Mouse (Mus musculus) hindbrain, embryonic 12.5 days (tissue): ENCODE measurements around the gene Cbx2. TPM values are rescaled to one million over a fixed set of nuclear protein-coding genes. Genes with fewer than 3 reads are reported as not detected.

Experiments
- ATAC-seq: fragments of 200-750 bp; cut with Nextera tagmentation; 2 replicates; pipeline ENCODE4 v1.8.0; 2017; ENCODE audit warnings: moderate TSS enrichment; ENCODE audit not compliant: low FRiP score
- H3K27ac ChIP-seq: fragments of 300-500 bp; sonication (generic); 2 replicates; pipeline ENCODE4 v1.5.1; 2016; ENCODE audit warnings: mild to moderate bottlenecking
- H3K27me3 ChIP-seq: fragments of 300-500 bp; sonication (generic); 2 replicates; pipeline ENCODE4 v1.6.1; 2016; ENCODE audit warnings: mild to moderate bottlenecking
- H3K36me3 ChIP-seq: fragments of 300-500 bp; sonication (generic); 2 replicates; pipeline ENCODE4 v1.6.1; 2016; ENCODE audit warnings: mild to moderate bottlenecking
- H3K4me1 ChIP-seq: fragments of 300-500 bp; sonication (generic); 2 replicates; pipeline ENCODE4 v1.6.1; 2016
- H3K4me2 ChIP-seq: fragments of 300-500 bp; sonication (generic); replicated peaks from 2 replicates; pipeline ENCODE4 v1.6.1; 2016; ENCODE audit warnings: mild to moderate bottlenecking
- H3K4me3 ChIP-seq: fragments of 300-500 bp; sonication (generic); 2 replicates; pipeline ENCODE4 v1.5.1; 2016; ENCODE audit warnings: mild to moderate bottlenecking
- H3K9ac ChIP-seq: fragments of 300-500 bp; sonication (generic); 2 replicates; pipeline ENCODE4 v1.6.1; 2016; ENCODE audit warnings: mild to moderate bottlenecking, moderate library complexity
- H3K9me3 ChIP-seq: fragments of 300-500 bp; sonication (generic); replicated peaks from 2 replicates; pipeline ENCODE4 v1.6.1; 2016; ENCODE audit warnings: mild to moderate bottlenecking
- WGBS: fragments of 180-500 bp; shearing (Covaris S2); methylation state at CpG from one replicate; pipeline ENCODE4 v1.1.7; 2016; 5-methylcytosine and 5-hydroxymethylcytosine counted together
- polyA plus RNA-seq: library from polyadenylated mRNA; unstranded; fragments of >200 nt; fragmentation: Nextera tagmentation; extraction: Ambion mirVana; gene quantifications from 2 replicates; pipeline ENCODE4 v1.2.1, GENCODE M21; 2016

Gene Cbx2
- polyA plus RNA-seq, 1 experiment from 2014 or later, result 62.5 TPM

DNA sequence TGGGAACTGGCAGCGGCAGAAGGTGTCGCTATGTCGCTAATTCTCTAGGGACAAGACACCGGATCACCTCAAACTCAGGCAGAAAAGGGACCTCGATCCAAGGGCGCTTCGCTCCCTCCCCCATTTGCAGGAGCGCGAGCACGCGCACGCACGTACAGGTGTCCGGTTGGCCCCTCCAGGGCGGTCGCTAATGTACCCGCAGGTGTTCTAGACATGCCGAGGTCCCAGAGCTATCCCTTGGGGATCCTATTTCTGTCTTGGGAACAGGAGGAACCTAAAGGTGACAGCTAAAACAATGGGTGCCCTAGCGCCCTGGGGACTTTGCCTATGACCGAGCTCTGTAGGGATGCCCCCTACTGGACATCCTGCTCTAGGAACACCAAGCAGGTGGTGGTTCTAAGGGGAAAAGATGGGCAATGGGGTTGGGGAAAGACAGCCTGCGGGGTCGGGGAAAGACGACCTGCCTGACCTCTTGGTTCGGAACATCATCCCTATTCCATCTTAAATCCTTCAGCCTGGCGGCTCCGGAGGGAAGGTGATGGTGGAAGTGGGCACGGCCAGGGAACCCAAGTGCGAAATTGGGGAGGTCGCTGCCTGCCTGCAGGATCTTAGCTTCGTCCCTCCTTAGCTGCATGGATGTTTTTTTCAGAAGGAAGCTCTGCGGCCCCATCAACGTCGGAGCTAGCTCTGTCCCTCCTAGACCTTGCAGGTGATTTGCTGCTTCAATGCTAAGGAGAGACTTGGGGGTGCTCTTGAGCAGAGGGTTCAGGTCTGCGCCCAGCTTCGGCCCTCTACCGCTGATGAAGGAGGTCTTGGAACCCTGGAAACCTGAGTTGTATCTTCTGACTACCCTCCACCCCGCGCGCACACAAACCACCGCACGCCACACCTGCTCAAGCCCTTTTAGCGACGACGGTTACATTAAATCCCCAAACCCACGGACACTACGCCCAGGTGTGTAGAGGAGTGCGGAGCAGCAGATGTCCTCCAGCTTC is 31.9 kb downstream of the Cbx2 start:
- Histone ChIP-seq H3K27ac (peak overlapping the region; percentile 94), H3K36me3 (no peaks in the 10 kb centered on the region)

GRCm38 (mm10) chr11:119055571-119056131 is 32.9 kb downstream of the Cbx2 start:
- Histone ChIP-seq H3K9me3 (no peaks in the 10 kb centered on the region), H3K4me3 (peak overlapping the region; percentile 53), H3K27ac (0 out of 2 replicates have a peak overlapping the region, but pooled peaks have one; percentile 17), H3K4me1 (peaks cover 61% of the 10 kb centered on the region), H3K9ac (peak overlapping the region; percentile 86), H3K27me3 (peaks cover 77% of the 10 kb centered on the region), H3K36me3 (no peaks in the 10 kb centered on the region), H3K4me2 (peak overlapping the region; percentile 94)
- 3% methylated on average over 32 of the region's 32 CpGs for WGBS
- ATAC-seq, result no peak

More for the DNA sequence above, 31.9 kb downstream of the Cbx2 start:
- Histone ChIP-seq H3K9ac (peak overlapping the region; percentile 68), H3K4me2 (peak overlapping the region; percentile 94), H3K4me1 (peaks cover 61% of the 10 kb centered on the region), H3K9me3 (no peaks in the 10 kb centered on the region), H3K4me3 (peak overlapping the region; percentile 34), H3K27me3 (peaks cover 77% of the 10 kb centered on the region)
- WGBS, result 2% methylated on average over 47 of the region's 47 CpGs
- ATAC-seq, result no peak

DNA sequence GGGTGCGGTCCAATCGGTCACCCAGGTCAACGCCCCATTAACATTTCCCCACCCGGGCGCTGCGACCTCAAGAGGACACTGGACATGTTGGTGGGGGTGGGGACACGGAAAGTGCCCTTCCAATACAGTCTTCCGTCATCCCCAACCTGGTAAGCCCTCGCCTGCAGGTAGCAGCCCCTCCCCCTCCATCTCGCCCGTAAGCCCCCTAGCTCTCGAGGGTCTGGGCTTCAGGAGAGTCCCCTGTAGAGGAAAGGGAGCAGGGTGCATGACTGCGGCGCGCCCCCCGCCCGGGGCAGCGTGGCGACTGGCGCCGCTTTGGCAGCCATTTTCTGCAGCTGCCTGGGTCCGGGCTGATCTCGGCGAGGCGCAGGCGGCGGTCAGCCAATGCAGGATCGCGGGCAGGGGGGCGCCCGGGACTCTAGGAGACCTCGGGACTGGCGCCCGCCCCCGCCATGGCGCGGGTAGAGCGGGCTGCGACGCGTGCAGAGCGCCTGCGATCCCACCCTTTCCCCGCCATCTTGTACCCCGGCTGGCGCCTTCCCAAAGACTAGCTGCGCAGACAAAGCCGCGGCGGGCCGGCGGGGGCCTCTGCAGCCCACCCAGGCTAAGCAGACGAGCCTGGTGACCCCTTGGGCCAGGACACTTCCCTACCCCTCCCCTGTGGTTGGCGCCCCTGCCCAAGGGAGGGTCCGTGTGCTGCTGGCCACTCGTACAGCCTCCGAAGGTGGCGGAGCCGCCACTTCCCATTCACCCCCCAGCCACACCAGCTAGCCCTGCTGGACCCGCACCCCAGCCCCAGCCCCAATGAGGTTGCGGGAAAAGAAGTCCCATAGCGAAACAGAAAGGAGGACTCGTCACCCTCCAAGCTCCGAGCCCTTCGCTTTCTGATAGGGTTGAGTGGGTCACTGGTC is 33.8 kb downstream of the Cbx2 start:
- peaks cover 61% of the 10 kb centered on the region for H3K4me1 ChIP-seq
- peak overlapping the region; percentile 82 for H3K27ac ChIP-seq
- no peaks in the 10 kb centered on the region for H3K36me3 ChIP-seq
- H3K9ac ChIP-seq, result peak overlapping the region; percentile 86
- ATAC-seq, result peak; percentile 12; the same call in 1 of the 2 replicates
- H3K9me3 ChIP-seq, result no peaks in the 10 kb centered on the region
- H3K27me3 ChIP-seq, result peaks cover 77% of the 10 kb centered on the region
- H3K4me2 ChIP-seq, result peak overlapping the region; percentile 94
- H3K4me3 ChIP-seq, result peak overlapping the region; percentile 53
- WGBS, result 2% methylated on average over 65 of the region's 65 CpGs

DNA sequence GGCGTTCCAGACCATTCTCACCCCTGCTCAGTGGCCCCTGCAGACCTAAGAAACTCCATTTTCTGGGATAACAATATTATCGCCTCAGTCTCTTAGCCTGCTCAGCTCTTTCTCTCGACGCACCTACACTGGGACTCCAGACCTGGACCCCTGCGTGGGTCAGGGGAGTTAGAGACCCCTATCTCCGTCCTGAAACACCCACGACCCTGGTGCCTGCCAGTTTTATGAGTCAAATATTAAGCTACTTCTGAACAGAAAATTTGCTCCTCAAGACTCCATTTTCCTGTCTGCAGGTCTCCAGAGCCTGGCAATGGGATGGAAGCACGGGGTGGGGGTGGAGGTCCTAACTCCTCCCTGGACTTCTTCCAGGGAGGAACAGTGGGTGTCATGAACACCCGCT is 34.5 kb downstream of the Cbx2 start:
- peak overlapping the region; percentile 53 for H3K4me3 ChIP-seq
- peak overlapping the region; percentile 86 for H3K9ac ChIP-seq
- no peak for ATAC-seq
- no peaks in the 10 kb centered on the region for H3K36me3 ChIP-seq
- 1% methylated on average over 9 of the region's 9 CpGs for WGBS
- peak overlapping the region; percentile 94 for H3K4me2 ChIP-seq
- peaks cover 57% of the 10 kb centered on the region for H3K4me1 ChIP-seq
- H3K27me3 ChIP-seq, result peaks cover 77% of the 10 kb centered on the region
- H3K27ac ChIP-seq, result peak overlapping the region; percentile 82; the same call in 1 of the 2 replicates
- H3K9me3 ChIP-seq, result no peaks in the 10 kb centered on the region

GRCm38 (mm10) chr11:119058041-119058995 is 35.6 kb downstream of the Cbx2 start:
- no peaks in the 10 kb centered on the region for H3K36me3 ChIP-seq
- H3K9me3 ChIP-seq, result no peaks in the 10 kb centered on the region
- ATAC-seq, result no peak
- peak overlapping the region; percentile 43; the same call in 1 of the 2 replicates for H3K9ac ChIP-seq
- H3K27me3 ChIP-seq, result peaks cover 81% of the 10 kb centered on the region
- no peak overlapping the region for H3K27ac ChIP-seq
- H3K4me1 ChIP-seq, result peaks cover 49% of the 10 kb centered on the region
- 2% methylated on average over 58 of the region's 58 CpGs for WGBS
- peak overlapping the region; percentile 12 for H3K4me3 ChIP-seq
- peak overlapping the region; percentile 94 for H3K4me2 ChIP-seq

- H3K4me1 ChIP-seq, result peaks cover 42% of the 10 kb centered on the region
- no peak overlapping the region for H3K4me2 ChIP-seq
- H3K4me3 ChIP-seq, result no peak overlapping the region
- H3K9me3 ChIP-seq, result no peaks in the 10 kb centered on the region
- no peak overlapping the region for H3K9ac ChIP-seq
- H3K27ac ChIP-seq, result no peak overlapping the region
- WGBS, result 6% methylated on average over 3 of the region's 3 CpGs
- no peaks in the 10 kb centered on the region for H3K36me3 ChIP-seq
- H3K27me3 ChIP-seq, result peaks cover 83% of the 10 kb centered on the region
- ATAC-seq, result no peak
Observed at GRCm38 (mm10) chr11:119059256-119059655, 36.5 kb downstream of the Cbx2 start.

DNA sequence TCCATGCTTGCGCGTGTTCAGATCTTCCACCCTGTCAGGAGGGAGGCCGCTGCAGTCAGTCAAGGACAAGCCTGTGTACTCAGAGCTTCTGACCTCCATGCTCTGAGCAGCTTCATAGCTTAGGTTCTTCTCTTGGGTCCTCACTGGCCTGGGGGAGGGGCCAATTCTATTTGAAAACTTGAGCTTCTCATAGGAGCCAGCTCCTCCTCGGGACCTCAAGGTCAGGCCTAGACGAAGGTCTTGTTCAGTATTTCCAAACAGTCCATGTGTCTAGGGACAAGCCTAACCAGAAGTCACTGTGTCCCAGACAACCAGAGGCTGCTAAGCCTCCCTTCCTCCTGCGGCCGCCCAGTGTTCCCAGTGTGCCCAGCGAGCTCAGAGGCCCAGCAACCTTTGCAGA is 44.1 kb downstream of the Cbx2 start:
- Histone ChIP-seq H3K4me2 (no peak overlapping the region), H3K9me3 (0 out of 2 replicates have a peak, but pooled peaks cover 4% of the 10 kb centered on the region), H3K4me1 (no peaks in the 10 kb centered on the region), H3K27me3 (peaks cover 32% of the 10 kb centered on the region), H3K36me3 (no peaks in the 10 kb centered on the region), H3K4me3 (no peak overlapping the region), H3K27ac (no peak overlapping the region), H3K9ac (no peak overlapping the region)
- no peak for ATAC-seq
- WGBS, result 78% methylated on average over 8 of the region's 8 CpGs

- Histone ChIP-seq H3K4me2 (no peak overlapping the region), H3K27me3 (peaks cover 21% of the 10 kb centered on the region), H3K4me1 (no peaks in the 10 kb centered on the region; the same call in 1 of the 2 replicates), H3K27ac (no peak overlapping the region), H3K9me3 (0 out of 2 replicates have a peak, but pooled peaks cover 4% of the 10 kb centered on the region), H3K36me3 (no peaks in the 10 kb centered on the region), H3K9ac (no peak overlapping the region), H3K4me3 (no peak overlapping the region)
- 88% methylated on average over 7 of the region's 7 CpGs for WGBS
- no peak for ATAC-seq
Observed at GRCm38 (mm10) chr11:119072239-119072638, 49.5 kb downstream of the Cbx2 start.

- Histone ChIP-seq H3K9me3 (0 out of 2 replicates have a peak, but pooled peaks cover 4% of the 10 kb centered on the region), H3K4me2 (no peak overlapping the region), H3K36me3 (no peaks in the 10 kb centered on the region), H3K4me3 (no peak overlapping the region), H3K27ac (no peak overlapping the region), H3K27me3 (peaks cover 22% of the 10 kb centered on the region), H3K9ac (no peak overlapping the region), H3K4me1 (peaks cover 2% of the 10 kb centered on the region)
- 71% methylated on average over 6 of the region's 6 CpGs for WGBS
- no peak for ATAC-seq
Observed at GRCm38 (mm10) chr11:119072986-119073385, 50.2 kb downstream of the Cbx2 start.

DNA sequence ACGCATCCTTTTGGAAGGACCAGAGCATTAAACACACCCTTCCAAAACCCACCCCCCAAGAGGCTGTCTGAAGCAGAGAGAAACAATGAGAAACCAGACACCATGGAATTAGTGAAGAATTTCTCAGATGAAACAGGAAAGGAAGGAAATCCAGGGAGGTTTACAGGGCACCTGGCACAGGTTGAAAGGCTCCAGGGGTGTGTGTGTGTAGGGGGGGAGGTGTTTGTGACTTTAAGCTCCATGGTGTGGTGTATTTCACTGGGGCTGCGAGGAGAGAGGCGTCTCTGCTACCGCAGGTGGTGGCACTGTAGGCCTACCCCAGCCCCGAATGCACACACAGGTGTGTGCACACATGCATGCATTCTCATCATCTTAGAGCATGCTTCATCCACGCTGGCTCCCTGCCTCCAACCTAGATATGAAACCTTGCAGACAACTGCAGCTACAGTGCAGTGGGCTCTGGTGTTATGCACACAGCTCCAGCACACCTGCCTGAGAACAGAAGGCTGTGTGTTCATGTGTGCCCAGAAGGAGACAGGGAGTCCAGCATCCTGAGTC is 51.2 kb downstream of the Cbx2 start:
- Histone ChIP-seq H3K4me3 (no peak overlapping the region), H3K27ac (no peak overlapping the region), H3K4me1 (peaks cover 12% of the 10 kb centered on the region), H3K9me3 (0 out of 2 replicates have a peak, but pooled peaks cover 4% of the 10 kb centered on the region), H3K9ac (no peak overlapping the region), H3K36me3 (no peaks in the 10 kb centered on the region), H3K27me3 (peaks cover 24% of the 10 kb centered on the region), H3K4me2 (no peak overlapping the region)
- ATAC-seq, result no peak
- 67% methylated on average over 6 of the region's 6 CpGs for WGBS
